Mouse (Mus musculus) fat pad, adult 2 months (tissue): ENCODE measurements around the gene Sval2.

Experiments
- DNase-seq: peaks from one replicate; pipeline ENCODE4 v3.0.0-alpha.2; 2011; ENCODE audit warnings: low read depth, low spot score; ENCODE audit errors: extremely low read depth

The Sval2 gene

GRCm38 (mm10) chr6:41852689-41853088, at the start of gene Sval2:
Gene Sval2 (plus strand): TSS chr6:41852989.
- DNase-seq: no peak

GRCm38 (mm10) chr6:41824086-41824485, 28.7 kb upstream of the Sval2 start:
- peak; percentile 89 for DNase-seq

DNA sequence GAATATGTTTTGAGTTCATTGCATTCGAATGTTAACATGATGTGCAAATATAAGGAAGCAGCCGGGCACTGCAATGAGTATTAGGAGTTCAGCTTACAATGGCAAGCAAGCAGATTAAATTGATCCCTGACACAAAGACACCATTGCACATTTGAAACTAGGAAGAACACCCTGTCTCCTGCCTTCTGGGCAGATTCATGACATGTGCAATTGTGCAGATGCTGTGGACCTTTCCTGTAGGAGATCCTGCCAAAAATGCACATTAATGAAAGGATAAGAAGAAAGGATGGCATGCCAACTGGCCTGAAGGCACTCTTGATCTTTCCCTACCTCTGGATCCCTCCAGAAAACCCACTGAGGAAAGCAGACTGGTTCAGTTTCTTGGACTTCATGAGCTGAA, 23.3 kb upstream of the Sval2 start:
- DNase-seq: peak; percentile 98

DNA sequence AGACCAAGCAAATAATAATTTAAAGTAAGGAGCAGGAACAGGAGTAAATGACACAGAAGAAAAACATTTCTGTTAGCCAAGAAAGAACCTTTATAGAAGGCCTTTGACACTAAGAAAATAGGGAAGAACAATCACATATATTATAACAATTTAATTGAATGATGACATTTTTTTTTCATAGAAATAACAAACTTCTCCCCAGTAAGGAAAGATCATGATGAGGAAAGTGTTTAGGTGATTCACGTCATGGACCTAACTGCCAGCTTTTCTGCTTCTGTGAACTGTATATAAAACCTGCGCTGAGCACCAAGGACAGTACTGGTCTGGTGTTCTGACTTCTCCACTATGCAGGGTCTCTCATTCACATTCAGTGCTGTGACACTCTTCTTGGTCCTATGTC, 5.6 kb upstream of the Sval2 start, which contains the start of gene Pip:
Gene Pip (plus strand): TSS at position 301 of the 400 bp plus-strand sequence.
- no peak for DNase-seq

GRCm38 (mm10) chr6:41864038-41864437, 11.2 kb downstream of the Sval2 start:
- no peak for DNase-seq

DNA sequence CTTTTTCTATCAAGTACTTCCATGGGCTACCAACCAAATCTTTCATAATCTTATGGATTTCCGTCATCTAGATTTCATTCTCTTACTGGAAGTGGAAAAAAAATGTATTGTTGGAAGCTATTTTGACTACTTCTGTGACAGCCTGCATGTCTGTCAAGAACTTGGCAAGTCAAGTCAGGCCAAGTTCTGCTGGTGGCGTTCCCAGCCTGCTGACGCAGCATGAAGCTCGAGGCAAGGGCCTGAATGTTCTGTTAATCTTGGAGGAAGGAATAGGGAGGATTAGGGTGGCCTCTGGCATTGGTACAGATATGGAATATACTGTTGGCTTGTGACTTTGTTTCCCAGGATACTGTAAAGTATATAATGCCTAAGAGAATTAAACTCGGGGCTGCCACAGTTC, 58.8 kb downstream of the Sval2 start:
- DNase-seq: peak; percentile 89
